Mouse (Mus musculus): ENCODE data around the gene Eif2ak4.

Eif2ak4 gene

GRCm38 (mm10) chr2:118510447-118511310 lies 122.3 kb downstream of the Eif2ak4 start:
- no peak for DNase-seq (ENCODE audit: low read depth)

GRCm38 (mm10) chr2:118511779-118512417 lies 123.5 kb downstream of the Eif2ak4 start:
- DNase-seq (ENCODE audit: low read depth) = no peak

GRCm38 (mm10) chr2:118512418-118513377 lies 124.3 kb downstream of the Eif2ak4 start:
- no peak for DNase-seq (ENCODE audit: low read depth)

- DNase-seq (ENCODE audit: low read depth) = no peak
Observed at GRCm38 (mm10) chr2:118520042-118520933, 131.9 kb downstream of the Eif2ak4 start.

- no peak for DNase-seq (ENCODE audit: low read depth)
Observed at GRCm38 (mm10) chr2:118522265-118522664, 133.8 kb downstream of the Eif2ak4 start.

- no peak for DNase-seq (ENCODE audit: low read depth)
Observed at GRCm38 (mm10) chr2:118523163-118523730, 134.8 kb downstream of the Eif2ak4 start.

- no peak for DNase-seq (ENCODE audit: low read depth)
Observed at GRCm38 (mm10) chr2:118524811-118525210, 136.4 kb downstream of the Eif2ak4 start.
